Mouse (Mus musculus): Measurements from ENCODE around the gene Chst11. TPM values are rescaled to one million over a fixed set of nuclear protein-coding genes. Genes with fewer than 3 reads are reported as not detected.

Chst11 gene
- polyA plus RNA-seq, 1 experiment from 2014 or later, result 5.2 TPM

DNA sequence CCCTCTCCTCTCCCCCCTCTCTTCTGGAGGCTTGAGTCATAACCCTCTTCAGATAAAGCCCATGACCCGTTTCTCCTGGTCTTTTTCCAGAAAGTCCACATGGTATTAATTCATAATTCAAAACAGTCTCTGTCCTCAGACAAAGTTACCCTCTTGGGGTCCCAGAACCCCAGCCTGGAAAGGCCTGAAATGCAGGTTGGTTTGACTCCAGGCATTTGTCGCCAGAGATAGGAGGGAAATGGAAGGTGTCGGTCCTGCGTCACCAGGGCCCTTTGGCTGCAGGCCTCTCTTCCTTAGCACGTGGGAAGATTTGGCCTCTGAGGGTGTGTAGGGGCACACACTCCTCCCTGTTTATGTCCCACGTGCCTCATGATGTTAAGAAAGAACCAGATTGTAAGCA, 178.6 kb downstream of the Chst11 start:
- H3K27ac ChIP-seq (ENCODE audit: low read depth, low read length), result no peak overlapping the region
- no peaks in the 10 kb centered on the region for H3K36me3 ChIP-seq (ENCODE audit: control insufficient read depth, insufficient read depth, low read length)
- no peaks in the 10 kb centered on the region for H3K27me3 ChIP-seq (ENCODE audit: control insufficient read depth, insufficient read depth, low read length)
- no peak overlapping the region for H3K9ac ChIP-seq (replicated peaks; ENCODE audit: low read depth, low read length)
- no peak overlapping the region for H3K4me3 ChIP-seq (ENCODE audit: low read depth, low read length)
- H3K9me3 ChIP-seq (ENCODE audit: control insufficient read depth, low read length), result no peaks in the 10 kb centered on the region
- peaks cover 11% of the 10 kb centered on the region; the same call in 1 of the 2 replicates for H3K4me1 ChIP-seq (ENCODE audit: control insufficient read depth, insufficient read depth, low read length)
- ATAC-seq (ENCODE audit: low read depth), result no peak
- WGBS, result 68% methylated on average over 6 of the region's 6 CpGs
- no peak overlapping the region for H3K4me2 ChIP-seq (ENCODE audit: low read depth, low read length)

DNA sequence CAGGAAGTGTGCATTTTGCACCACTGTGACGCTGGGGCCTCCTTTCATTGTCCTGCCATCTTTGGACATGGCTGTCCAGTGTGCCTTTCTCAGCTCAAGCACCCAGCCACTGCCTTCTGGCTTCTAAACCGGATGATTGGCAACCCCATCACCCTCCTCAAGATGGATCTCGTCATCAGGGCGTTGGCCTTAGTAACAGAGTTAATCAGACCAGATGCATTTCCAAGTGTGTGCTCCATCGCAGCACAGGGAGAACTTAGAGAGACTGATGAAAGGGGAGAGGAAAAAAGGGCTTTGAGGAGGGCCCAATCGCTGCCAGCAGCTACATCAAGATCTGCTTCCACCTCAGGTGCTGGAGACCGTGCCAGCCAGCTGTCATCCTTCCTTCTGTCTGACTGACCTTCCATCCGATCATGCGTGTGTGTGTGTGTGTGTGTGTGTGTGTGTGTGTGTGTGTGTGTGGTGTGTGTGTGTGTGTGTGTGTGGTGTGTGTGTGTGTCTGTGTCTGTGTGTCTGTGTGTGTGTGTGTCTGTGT, 179.7 kb downstream of the Chst11 start:
- Histone ChIP-seq H3K9ac (replicated peaks; ENCODE audit: low read depth, low read length) (no peak overlapping the region), H3K4me3 (ENCODE audit: low read depth, low read length) (no peak overlapping the region), H3K27ac (ENCODE audit: low read depth, low read length) (no peak overlapping the region), H3K9me3 (ENCODE audit: control insufficient read depth, low read length) (no peaks in the 10 kb centered on the region), H3K4me2 (ENCODE audit: low read depth, low read length) (no peak overlapping the region), H3K36me3 (ENCODE audit: control insufficient read depth, insufficient read depth, low read length) (no peaks in the 10 kb centered on the region), H3K27me3 (ENCODE audit: control insufficient read depth, insufficient read depth, low read length) (no peaks in the 10 kb centered on the region), H3K4me1 (ENCODE audit: control insufficient read depth, insufficient read depth, low read length) (peaks cover 11% of the 10 kb centered on the region; the same call in 1 of the 2 replicates)
- 91% methylated on average over 9 of the region's 9 CpGs for WGBS
- no peak for ATAC-seq (ENCODE audit: low read depth)

DNA sequence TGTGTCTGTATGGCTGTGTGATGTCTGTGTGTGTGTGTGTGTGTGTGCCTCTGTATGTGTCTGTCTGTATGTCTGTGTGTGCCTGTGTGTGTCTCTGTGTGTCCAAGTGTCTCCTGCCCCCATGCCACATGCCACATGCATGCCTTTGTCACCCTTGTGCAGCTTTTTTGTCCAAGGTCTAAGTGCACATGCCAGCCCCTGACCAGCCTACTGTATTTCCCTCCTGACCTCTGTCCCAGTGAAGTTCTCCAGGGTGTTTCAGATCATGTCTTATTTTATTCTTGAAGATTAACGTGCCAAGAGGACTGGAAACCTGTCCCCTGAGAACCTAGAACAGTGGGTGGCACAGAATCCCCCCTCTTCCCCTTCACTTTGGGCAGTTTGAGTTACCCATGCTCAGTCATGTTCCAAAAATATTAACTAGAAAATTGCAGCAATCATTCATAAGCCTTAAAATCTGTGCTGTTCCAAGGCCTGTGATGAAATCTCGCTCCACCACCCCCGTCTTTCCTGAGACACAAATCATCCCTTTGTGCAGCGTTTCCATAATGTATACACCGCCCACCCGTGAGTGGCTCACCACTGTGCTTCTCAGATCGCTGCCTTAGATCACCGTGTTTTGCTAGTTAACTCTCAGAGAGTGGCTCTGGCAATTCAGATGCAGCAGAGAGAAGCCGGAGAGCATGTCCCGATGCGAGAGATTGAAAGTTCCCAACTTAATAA, 180.4 kb downstream of the Chst11 start:
- H3K4me2 ChIP-seq (ENCODE audit: low read depth, low read length), result no peak overlapping the region
- no peak overlapping the region for H3K27ac ChIP-seq (ENCODE audit: low read depth, low read length)
- no peaks in the 10 kb centered on the region for H3K27me3 ChIP-seq (ENCODE audit: control insufficient read depth, insufficient read depth, low read length)
- H3K9me3 ChIP-seq (ENCODE audit: control insufficient read depth, low read length), result no peaks in the 10 kb centered on the region
- no peak overlapping the region for H3K4me3 ChIP-seq (ENCODE audit: low read depth, low read length)
- ATAC-seq (ENCODE audit: low read depth), result no peak
- no peaks in the 10 kb centered on the region for H3K36me3 ChIP-seq (ENCODE audit: control insufficient read depth, insufficient read depth, low read length)
- WGBS, result 65% methylated on average over 11 of the region's 11 CpGs
- peaks cover 11% of the 10 kb centered on the region; the same call in 1 of the 2 replicates for H3K4me1 ChIP-seq (ENCODE audit: control insufficient read depth, insufficient read depth, low read length)
- H3K9ac ChIP-seq (replicated peaks; ENCODE audit: low read depth, low read length), result no peak overlapping the region

DNA sequence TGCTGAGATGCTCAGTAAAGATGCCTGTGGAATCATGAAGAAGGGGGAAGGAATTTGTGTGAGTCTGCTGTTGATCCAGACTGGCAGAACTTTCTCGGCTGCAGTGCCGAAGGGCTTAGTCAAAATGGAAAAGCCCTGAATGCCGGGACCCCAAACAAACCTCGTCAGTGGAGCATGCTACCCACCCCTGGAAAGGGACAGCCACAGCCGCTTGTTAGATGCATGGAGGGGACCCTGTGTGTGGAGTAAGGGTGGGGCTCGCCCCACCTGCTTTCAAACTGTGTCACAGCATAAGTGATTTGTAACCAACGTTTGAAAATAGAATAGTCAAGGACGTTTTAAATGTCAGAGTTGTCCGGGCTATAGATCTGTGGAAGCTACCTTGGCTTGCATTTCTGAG, 181.0 kb downstream of the Chst11 start:
- ATAC-seq (ENCODE audit: low read depth), result no peak
- 79% methylated on average over 9 of the region's 9 CpGs for WGBS
- no peaks in the 10 kb centered on the region for H3K9me3 ChIP-seq (ENCODE audit: control insufficient read depth, low read length)

DNA sequence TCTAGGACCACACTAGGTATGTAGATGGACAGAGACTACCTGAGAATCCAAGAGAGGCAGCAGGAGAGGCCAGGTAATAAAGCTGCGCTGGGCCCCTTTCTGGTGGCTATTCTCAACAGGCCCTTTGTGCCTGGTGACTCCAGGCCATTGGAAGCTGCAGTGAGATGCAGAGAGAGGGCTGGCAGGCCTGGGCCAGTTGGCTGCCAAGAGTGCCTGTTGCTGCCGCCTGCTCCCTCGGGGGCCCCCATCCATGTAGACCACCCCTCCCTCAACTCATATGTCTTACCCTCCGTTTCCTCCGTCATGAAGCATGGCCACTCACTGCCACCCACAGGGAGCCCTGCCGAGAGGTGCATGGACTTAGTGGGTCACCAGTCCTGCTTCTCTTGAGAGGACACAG, 182.2 kb downstream of the Chst11 start:
- no peaks in the 10 kb centered on the region for H3K9me3 ChIP-seq (ENCODE audit: control insufficient read depth, low read length)
- no peak overlapping the region for H3K9ac ChIP-seq (replicated peaks; ENCODE audit: low read depth, low read length)
- no peaks in the 10 kb centered on the region for H3K36me3 ChIP-seq (ENCODE audit: control insufficient read depth, insufficient read depth, low read length)
- H3K4me3 ChIP-seq (ENCODE audit: low read depth, low read length), result no peak overlapping the region
- H3K4me2 ChIP-seq (ENCODE audit: low read depth, low read length), result no peak overlapping the region
- H3K27ac ChIP-seq (ENCODE audit: low read depth, low read length), result no peak overlapping the region
- H3K4me1 ChIP-seq (ENCODE audit: control insufficient read depth, insufficient read depth, low read length), result peaks cover 2% of the 10 kb centered on the region; the same call in 1 of the 2 replicates
- no peak for ATAC-seq (ENCODE audit: low read depth)
- WGBS, result 74% methylated on average over 6 of the region's 6 CpGs
- H3K27me3 ChIP-seq (ENCODE audit: control insufficient read depth, insufficient read depth, low read length), result no peaks in the 10 kb centered on the region

More for the DNA sequence above, 181.0 kb downstream of the Chst11 start:
- H3K9ac ChIP-seq (replicated peaks; ENCODE audit: low read depth, low read length), result no peak overlapping the region
- no peaks in the 10 kb centered on the region for H3K36me3 ChIP-seq (ENCODE audit: control insufficient read depth, insufficient read depth, low read length)
- no peak overlapping the region for H3K4me2 ChIP-seq (ENCODE audit: low read depth, low read length)
- H3K4me3 ChIP-seq (ENCODE audit: low read depth, low read length), result no peak overlapping the region
- no peaks in the 10 kb centered on the region for H3K27me3 ChIP-seq (ENCODE audit: control insufficient read depth, insufficient read depth, low read length)
- H3K27ac ChIP-seq (ENCODE audit: low read depth, low read length), result no peak overlapping the region
- H3K4me1 ChIP-seq (ENCODE audit: control insufficient read depth, insufficient read depth, low read length), result peaks cover 11% of the 10 kb centered on the region; the same call in 1 of the 2 replicates

DNA sequence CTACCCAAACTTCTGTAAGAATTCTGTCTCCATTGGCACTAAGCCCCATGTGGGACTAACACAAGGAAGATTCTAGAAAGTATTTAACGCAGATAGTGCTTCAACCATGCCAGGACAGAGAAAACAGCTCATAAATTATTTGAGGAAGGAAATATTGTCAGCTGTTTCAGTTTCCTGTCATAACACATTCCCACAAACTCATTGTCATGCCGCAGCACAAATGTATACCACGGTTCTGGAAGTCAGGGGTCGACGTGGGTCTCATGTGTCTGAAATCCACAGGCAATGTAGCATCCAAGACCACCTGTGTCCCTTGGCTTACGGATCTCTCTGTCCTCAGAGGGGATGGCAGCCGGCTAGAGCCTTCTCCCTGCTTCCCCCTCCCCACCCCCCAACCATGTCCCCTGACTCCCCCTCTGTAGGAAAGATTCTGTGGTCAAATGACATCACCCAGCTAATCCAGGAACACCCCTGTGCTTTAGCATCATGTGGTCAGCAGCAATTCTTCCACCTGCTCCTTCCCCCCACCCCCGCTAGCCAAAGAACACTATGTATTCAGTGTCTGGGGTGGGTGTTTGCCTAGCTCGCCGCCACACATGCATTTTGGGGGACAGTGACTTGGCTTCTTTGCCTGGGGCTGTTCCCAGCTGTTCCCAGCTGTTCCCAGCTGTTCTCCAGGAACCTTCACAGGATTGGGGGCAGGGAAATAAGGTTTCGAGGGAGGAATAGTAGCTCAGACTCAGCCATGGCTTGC, 183.2 kb downstream of the Chst11 start:
- H3K4me3 ChIP-seq (ENCODE audit: low read depth, low read length), result no peak overlapping the region
- H3K4me2 ChIP-seq (ENCODE audit: low read depth, low read length), result no peak overlapping the region
- H3K9ac ChIP-seq (replicated peaks; ENCODE audit: low read depth, low read length), result no peak overlapping the region
- no peaks in the 10 kb centered on the region for H3K4me1 ChIP-seq (ENCODE audit: control insufficient read depth, insufficient read depth, low read length)
- H3K27me3 ChIP-seq (ENCODE audit: control insufficient read depth, insufficient read depth, low read length), result no peaks in the 10 kb centered on the region
- H3K27ac ChIP-seq (ENCODE audit: low read depth, low read length), result no peak overlapping the region
- 78% methylated on average over 11 of the region's 11 CpGs for WGBS
- no peak for ATAC-seq (ENCODE audit: low read depth)
- H3K36me3 ChIP-seq (ENCODE audit: control insufficient read depth, insufficient read depth, low read length), result no peaks in the 10 kb centered on the region
- no peaks in the 10 kb centered on the region for H3K9me3 ChIP-seq (ENCODE audit: control insufficient read depth, low read length)

DNA sequence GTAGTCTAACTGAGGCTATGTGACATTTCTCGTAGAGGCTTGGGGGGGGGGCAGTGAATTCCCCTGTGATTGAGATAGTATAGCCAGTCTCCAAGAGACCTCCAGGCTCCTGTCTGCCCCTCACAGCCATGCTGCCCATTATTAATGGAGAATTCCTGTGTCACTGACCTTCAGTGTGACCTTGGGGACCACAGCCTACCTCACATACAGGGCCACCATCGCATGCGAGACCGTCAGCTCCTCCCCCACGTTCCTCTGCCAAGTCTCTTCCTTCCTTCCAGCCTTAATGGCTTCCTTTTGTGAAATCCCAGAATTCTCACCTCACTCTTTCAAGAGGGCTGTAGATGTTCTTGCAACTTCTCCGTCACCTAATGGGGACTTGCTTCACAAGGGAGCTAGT, 184.3 kb downstream of the Chst11 start:
- Histone ChIP-seq H3K9me3 (ENCODE audit: control insufficient read depth, low read length) (no peaks in the 10 kb centered on the region), H3K4me3 (ENCODE audit: low read depth, low read length) (no peak overlapping the region), H3K36me3 (ENCODE audit: control insufficient read depth, insufficient read depth, low read length) (no peaks in the 10 kb centered on the region), H3K4me1 (ENCODE audit: control insufficient read depth, insufficient read depth, low read length) (no peaks in the 10 kb centered on the region), H3K4me2 (ENCODE audit: low read depth, low read length) (no peak overlapping the region), H3K27me3 (ENCODE audit: control insufficient read depth, insufficient read depth, low read length) (no peaks in the 10 kb centered on the region), H3K9ac (replicated peaks; ENCODE audit: low read depth, low read length) (no peak overlapping the region), H3K27ac (ENCODE audit: low read depth, low read length) (no peak overlapping the region)
- WGBS, result 91% methylated on average over 6 of the region's 6 CpGs
- no peak for ATAC-seq (ENCODE audit: low read depth)

DNA sequence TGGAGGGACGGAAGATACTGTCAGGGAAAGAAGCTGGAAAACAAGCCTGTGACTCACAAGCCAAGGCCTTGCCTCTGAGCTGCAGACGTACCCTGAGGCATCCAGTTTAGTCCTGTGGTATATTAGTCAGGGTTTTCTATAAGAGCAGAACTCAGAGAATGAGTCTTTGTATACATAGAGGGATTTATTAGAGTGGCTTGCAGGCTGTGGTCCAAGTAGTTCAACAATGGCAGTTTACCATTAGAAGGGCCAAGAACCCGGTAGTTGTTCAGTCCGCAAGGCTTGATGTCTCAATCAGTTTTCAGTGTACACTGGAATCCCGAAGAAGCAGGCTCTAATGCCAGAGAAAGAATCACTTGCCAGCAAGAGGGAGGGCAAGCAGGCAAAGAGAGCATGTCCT, 192.9 kb downstream of the Chst11 start:
- Histone ChIP-seq H3K36me3 (ENCODE audit: control insufficient read depth, insufficient read depth, low read length) (no peaks in the 10 kb centered on the region), H3K9ac (replicated peaks; ENCODE audit: low read depth, low read length) (no peak overlapping the region), H3K9me3 (ENCODE audit: control insufficient read depth, low read length) (no peaks in the 10 kb centered on the region; the same call in 1 of the 2 replicates), H3K4me3 (ENCODE audit: low read depth, low read length) (no peak overlapping the region), H3K4me1 (ENCODE audit: control insufficient read depth, insufficient read depth, low read length) (peaks cover 6% of the 10 kb centered on the region; the same call in 1 of the 2 replicates), H3K27ac (ENCODE audit: low read depth, low read length) (no peak overlapping the region), H3K27me3 (ENCODE audit: control insufficient read depth, insufficient read depth, low read length) (no peaks in the 10 kb centered on the region), H3K4me2 (ENCODE audit: low read depth, low read length) (no peak overlapping the region)
- peak; percentile 22; the same call in 1 of the 2 replicates for ATAC-seq (ENCODE audit: low read depth)
- 69% methylated on average over 5 of the region's 5 CpGs for WGBS

DNA sequence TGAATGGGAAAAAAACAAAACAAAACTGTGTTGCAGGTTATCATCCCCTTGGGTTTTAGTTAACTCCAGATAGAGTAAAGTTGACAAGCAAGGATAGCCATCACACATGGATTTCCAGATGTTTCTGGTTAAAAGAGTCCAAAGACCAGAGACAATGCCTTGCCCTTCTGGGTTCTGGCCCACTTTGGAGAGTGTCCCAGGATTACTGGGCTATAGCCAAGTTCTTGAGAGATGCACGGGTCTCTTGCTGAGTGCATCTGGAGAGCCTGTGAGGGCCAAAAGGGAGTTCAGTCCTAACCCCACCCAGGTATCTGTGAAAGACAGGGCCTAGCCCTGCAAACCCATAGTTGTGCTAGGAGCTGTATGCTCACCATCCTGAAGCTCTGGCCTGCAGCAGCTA, 193.4 kb downstream of the Chst11 start:
- no peak for ATAC-seq (ENCODE audit: low read depth)
- Histone ChIP-seq H3K4me1 (ENCODE audit: control insufficient read depth, insufficient read depth, low read length) (peaks cover 6% of the 10 kb centered on the region; the same call in 1 of the 2 replicates), H3K4me2 (ENCODE audit: low read depth, low read length) (no peak overlapping the region), H3K9ac (replicated peaks; ENCODE audit: low read depth, low read length) (no peak overlapping the region), H3K27me3 (ENCODE audit: control insufficient read depth, insufficient read depth, low read length) (no peaks in the 10 kb centered on the region), H3K36me3 (ENCODE audit: control insufficient read depth, insufficient read depth, low read length) (no peaks in the 10 kb centered on the region), H3K27ac (ENCODE audit: low read depth, low read length) (no peak overlapping the region), H3K9me3 (ENCODE audit: control insufficient read depth, low read length) (no peaks in the 10 kb centered on the region; the same call in 1 of the 2 replicates), H3K4me3 (ENCODE audit: low read depth, low read length) (no peak overlapping the region)
- WGBS, result 65% methylated on average over 1 of the region's 1 CpGs

Data from neural tube, embryonic 14.5 days (tissue).